Mouse (Mus musculus) right cerebral cortex, postnatal 4 days (tissue): Measurements from ENCODE around the gene Mecr.
A peak's percentile ranks its signal among the peaks of the same experiment; 100 is the strongest.

ENCODE experiments used
- DNase-seq: peaks from one replicate; pipeline ENCODE4 v3.0.0-alpha.2; 2022

The Mecr gene

DNA sequence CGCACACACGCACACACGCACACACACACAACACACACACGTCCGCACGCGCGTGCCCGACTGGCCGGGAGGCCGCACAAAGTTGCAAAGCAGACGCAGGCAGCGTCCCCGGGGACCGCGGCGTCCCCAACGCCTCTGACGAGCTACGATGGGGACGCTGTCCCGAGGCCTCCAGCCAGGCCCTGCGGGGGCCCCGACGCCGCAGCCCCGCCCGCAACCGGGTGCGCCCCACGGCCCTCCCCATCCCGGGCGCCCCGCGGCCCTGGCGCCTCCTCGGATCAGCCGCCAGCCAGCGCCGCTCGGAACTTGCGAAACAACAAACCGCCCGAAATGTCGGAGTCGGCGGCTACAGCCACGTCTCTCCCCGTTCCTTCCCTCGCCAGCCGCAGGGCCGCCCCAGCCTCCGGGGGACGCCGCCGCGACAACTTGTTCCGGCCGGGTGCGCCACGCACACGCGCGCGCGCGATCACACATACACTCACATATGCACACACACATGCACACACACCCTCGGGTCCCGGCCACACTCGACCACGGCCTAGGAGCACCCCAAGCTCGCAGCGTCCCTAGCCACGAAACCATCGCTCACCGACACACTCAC lies 6.3 kb upstream of the Mecr start:
- DNase-seq: peak; percentile 48

DNA sequence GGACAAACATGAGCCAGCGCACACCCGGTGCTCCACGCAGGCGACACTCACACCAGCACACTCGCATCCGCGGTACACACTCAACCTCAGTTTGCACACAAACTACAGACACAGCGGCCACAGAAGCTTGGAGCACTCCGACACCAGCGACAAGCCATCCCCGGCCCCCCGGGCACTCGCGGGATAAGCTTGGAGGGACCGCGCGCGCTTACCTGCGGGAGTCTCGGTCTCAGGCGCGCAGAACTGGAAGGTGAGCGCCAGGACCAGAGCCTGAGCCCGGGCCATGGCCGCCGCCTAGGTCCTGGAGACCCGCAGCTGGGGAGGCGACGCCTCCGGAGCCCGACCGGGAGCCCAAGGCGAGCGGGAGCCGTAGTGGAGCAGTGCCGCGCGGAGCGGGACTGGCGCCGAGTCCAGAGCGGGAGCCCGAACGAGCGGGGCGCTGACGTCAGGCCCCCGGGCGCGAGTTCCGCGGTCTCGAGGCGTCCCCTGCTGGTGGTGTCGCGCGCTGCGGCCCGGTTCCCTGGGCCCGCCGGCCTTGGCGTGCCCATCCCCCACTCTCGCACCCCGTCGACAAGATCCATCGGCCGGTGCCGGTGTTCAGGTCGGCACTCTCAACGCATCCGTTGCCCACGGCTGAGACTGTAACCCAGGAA lies 5.3 kb upstream of the Mecr start, which contains the start of gene Ptpru:
Gene Ptpru, minus strand, starts transcription at position 417 of the 653 bp plus-strand sequence.
- DNase-seq: peak; percentile 99

DNA sequence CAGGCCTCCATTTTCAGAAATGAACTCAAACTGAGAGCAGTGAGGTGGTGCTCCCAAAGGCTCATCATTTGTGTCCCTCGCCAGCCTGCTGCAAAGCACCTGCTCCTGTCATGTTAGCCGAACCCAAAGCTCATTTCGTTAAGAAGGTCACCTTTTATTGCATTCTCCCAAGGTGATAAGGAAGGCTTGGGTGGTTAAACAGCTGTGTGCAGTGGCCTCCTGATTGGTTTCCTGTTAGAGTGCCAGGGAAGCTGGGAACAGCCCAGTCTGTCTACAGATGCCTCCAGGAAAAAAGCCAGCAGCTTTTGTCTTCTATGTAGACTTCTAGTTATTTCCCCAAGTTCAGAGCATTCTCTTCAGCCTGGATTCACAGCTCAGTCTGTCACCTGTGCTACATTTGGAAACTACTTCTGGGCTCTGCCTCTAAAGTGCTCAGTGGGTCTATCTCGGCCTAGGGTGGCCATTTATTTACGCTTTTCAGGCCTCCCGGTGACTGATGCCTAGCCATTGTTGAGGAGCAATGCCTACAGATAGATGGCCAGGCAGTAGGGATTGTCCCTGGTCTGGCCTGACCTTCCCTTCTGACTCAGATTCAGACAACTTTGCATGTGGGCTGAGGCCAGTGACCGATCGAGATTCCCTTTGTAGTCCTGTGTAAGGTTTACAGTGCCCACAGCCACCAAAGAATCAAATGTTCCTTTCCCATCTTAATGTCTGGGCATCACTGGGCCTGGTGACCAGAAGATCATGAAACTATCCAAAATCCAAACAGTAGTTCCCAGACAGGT lies 2.9 kb downstream of the Mecr start:
- DNase-seq: no peak

DNA sequence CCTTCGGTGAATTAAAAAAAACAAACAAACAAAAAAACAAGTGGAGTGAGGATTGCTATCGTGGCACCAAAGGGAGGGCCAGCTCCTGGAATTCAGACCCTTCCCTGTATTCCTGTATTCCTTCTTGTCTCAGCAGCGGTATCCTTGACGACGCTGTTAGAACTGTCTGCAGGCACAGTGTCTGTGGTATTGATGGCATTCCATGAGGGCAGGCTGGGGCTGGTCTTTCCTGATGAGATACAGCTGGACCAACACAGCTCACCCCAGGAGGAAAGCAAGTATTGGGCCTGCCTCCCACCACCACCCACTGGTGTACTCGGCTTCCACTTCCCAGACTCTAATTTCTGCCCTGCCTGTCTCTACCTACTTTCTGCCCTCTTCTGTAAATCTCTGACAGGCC lies 4.8 kb downstream of the Mecr start:
- DNase-seq: no peak

DNA sequence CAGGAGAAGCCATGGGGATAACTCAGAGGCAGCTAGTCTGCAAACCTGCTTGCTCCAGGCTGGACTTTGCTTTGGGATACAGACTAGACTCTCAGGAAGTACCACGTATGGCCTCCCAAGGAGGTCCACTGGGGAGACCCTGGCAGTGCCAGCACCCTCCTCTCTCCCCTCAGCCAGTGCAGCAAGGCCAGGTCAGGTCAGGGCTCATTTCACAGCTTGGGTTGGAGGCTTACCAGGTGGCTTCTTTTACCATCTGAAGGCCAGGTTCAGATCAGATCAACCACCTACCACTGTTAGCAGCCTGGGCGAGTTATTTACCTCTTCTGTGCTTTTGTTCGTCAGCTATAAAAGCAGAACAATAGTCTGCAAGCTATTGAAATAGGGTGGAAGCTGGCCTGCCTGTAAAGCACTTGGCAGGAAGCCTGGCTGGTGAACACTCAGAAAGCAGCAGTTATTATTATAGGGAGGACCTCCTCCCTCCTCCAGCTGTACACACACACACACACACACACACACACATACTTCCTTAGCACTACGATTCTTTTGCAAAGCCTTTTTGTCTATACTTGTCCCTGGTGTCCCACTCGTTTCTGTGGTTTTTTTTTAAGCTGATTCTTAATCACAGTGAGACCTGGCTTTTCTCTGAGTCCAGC lies 6.8 kb downstream of the Mecr start:
- peak; percentile 43 for DNase-seq

DNA sequence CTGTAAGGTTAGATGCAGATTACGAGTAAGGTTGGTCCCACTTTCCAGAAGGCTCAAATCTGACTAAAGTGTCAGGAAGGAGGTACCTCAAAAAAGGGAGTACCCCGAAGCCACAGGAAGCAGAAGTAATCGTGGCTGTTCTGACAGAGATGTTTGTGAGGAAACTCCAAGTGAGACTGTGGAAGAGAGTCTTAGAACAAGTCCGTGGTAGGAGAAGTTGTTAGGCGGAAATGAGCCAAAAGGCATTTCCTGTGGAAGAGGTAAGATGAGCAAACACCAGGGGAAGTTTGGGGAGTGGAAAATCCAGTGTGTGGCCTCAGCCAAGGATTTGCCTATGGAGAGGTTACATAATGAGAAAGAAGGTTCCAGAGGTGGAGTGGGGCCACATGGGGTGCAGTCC lies 11.7 kb downstream of the Mecr start:
- DNase-seq: no peak

DNA sequence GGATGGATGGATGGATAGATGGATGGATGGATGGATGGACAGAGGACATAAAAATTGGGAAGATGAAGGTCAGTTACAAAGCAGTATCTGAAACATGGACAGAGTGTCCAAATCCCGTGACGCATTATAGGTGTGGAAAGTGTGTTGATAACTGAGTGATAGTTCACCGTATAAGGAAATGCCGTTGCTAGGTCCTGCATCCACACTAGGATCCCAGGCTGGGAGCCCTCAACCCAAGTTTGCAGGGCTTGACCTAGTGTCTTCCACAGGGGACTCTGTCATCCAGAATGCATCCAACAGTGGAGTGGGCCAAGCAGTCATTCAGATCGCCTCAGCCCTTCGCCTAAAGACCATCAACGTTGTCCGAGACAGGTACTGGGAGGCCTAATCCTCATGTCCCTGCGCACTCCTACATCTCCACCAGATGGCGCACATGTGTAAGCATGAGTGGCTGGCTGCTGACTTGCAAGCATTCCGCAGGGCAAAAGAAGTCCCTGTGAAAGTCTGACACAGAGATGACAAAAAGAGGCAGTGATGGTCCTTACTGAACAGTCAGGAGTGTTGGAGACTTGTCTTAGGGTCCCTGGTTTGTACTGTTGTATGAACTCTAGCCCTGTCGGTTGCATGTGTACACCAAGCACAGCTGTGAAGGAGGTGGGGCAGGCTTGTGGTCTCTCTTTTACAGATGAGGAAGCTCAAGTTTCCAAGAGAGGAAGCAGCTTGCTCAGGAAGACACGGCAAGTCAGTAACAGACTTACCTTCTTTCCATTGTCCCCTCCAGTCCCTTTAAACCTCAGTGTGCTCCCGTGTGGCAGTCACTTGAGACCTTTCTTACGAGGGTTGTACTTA lies 17.4 kb downstream of the Mecr start:
- peak; percentile 79 for DNase-seq

DNA sequence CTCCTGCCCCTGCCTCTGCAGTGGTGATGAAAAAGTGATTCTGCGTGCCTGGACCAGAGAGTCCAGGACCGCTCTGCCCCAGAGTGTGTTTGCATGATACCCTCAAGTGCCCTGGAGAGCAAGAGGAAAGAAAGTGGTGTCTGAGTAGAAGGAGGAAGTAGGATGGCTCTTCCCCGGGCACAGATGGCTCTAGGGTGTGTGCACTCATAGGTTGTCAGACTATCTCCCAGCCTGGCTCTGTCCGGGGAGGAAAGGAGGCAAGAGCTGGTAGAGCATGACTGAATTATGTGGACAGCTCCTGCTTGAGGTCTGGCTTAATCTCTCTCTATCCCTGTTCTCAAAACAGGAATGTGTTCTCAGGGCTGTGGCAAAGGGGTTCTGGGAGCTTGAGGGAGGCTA lies 18.1 kb downstream of the Mecr start:
- DNase-seq: no peak

DNA sequence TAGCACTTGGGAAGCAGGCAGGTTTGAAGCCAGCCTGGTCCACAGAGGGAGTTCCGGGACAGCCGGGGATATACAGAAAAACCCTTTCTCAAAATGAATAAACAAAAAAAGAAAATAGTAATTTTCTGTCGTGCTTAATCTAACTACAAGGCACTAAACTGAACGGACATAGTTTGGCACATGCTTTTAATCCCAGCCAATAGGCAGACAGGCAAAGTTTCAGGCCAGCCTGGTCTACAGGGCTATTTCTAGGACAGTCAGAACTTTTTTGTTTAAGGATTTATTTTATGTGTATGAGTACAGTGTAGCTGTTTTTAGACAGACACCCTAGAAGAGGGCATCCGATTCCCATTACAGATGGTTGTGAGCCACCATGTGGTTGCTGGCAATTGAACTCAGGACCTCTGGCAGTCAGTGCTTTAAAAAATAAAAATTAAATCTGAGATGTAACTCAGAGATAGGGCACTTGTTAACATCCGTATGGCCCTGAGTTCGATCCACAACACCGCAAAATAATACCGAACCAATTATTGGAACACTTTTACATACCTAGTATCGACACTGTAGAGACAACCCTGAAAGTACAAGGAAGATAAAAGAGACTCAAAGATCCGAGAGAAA lies 29.5 kb downstream of the Mecr start:
- no peak for DNase-seq

DNA sequence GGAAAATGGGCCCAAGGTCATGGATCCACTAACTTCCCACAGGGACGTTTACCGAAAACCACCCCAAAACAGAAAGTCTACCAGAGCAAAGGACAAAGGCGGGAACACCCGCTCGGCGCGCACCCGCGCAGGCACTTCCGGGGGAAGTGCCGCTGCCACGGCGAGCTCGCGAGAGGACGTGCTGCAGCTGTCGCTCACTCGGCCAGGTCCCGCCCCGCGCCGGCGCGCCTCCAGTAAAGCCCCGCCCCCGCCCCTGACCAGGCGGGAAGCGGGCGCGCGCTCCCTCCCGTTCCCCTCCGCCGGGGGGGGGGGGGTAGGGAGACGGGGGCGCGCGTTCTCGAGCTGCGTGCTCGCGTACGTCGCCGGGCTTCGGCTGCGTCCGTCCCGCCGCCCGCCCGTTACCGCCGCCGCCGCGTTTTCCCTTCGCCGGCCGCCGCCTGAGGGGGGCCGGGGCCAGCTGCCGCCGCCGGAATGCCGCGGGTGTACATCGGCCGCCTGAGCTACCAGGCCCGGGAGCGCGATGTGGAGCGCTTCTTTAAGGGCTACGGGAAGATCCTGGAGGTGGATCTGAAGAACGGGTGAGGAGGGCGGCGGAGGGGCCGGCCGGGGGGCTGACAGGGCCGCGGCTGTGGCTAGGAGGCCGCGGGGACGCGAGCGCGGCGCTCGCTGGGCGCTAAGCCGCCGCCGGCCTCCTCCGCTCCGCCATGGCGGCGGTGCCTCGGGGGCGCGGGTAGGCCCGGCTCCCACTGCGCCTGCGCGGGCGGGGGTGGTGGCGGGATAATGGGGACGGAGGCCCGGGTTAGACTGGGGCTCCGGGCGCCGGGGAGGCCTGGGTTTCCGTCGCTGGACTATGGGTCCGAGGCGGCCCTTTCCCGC lies 30.3 kb downstream of the Mecr start, which contains the start of gene Srsf4:
Gene Srsf4, plus strand, starts transcription at position 325 of the 876 bp plus-strand sequence.
- DNase-seq: peak; percentile 97

DNA sequence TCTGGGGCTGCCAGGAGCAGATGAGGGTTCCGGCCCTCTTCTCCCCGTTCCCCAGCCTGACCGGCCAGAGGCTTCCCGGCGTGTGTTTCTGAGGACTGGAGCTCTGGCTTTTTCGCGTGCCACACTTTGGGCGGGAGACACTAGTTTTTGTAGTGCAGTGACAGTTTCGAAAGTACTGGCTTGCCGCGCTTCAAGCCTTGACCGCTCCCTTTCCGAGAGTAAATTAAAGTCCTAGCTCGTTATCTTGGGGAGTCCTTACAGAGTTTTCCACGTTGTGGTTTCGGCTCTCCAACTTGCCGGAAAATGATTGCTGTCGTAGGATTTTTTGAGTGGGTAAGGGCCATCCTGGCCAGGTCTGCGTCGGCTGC lies 30.9 kb downstream of the Mecr start:
- no peak for DNase-seq

DNA sequence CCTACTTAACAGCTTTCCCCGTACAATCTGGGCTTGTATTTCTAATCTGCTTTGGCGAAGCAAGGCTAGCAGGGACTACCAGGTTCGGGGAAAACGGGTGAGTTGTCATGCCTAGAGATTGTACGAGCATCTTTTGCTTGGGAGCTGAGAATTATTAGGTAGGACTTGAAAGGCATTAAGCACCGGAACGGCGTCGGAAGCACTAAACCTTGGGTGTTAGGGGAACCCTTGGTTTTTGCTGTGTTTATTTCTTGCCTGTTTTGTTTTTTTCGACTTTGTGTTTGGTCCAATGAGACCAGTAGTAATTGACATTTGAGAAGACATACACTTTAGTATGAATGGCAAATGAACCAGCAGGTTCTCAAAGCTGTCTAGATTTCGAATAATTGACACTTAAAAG lies 31.3 kb downstream of the Mecr start:
- no peak for DNase-seq

DNA sequence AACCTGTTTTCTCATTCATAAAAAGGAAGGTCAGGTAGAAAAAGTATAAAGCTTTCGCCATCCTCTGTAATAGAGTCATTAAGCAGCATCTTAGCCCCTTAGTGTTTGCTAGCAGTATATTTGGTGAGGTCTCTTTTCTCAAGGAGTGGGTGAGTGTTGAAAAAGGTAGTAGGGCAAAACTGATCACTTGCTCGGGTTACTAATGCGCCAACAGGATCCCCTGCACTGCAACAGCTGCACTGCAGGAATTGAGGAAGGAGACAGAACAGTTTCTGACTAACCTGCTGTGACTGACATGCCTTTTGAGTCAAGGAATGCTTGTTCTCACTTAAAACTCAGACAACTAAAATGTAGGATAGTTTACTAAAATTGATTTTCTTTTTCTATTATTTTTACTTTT lies 32.0 kb downstream of the Mecr start:
- no peak for DNase-seq

DNA sequence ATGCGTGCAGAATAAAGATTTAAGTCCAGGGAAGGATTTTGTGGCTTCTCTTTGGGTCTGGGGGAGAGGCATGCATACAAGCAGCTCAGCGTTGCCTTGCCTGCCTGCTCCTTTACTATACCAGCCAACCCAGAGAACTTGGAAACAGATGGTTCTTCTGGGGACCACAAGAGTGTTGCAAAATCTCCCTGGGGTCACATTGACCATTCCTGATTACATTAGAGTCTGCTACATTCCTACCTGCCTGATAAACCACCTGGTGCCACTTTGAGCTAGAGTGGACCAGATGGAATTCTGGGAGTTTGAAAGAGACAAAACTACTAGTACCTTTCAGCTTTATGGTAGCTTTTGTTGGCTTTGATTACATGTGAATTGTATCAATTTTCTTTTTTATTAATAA lies 33.6 kb downstream of the Mecr start:
- DNase-seq: no peak

DNA sequence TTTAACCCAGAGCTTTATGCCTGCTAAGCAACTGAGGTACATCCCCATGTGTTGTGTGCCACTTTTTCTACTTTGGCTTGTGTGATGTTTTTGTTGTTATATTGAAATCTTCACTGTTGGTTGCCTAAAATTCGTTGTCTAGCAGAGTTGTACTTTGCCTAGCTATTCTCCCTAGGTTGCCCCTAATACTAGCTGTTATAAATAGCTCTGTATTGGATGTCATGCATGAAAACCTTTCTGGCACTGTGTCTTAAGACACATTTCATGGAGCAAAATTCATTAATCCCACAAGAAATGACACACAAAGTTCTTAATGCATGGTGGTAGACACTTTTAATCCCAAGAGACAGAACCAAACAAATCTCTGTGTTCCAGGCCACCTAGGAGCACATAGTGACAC lies 36.4 kb downstream of the Mecr start:
- no peak for DNase-seq

DNA sequence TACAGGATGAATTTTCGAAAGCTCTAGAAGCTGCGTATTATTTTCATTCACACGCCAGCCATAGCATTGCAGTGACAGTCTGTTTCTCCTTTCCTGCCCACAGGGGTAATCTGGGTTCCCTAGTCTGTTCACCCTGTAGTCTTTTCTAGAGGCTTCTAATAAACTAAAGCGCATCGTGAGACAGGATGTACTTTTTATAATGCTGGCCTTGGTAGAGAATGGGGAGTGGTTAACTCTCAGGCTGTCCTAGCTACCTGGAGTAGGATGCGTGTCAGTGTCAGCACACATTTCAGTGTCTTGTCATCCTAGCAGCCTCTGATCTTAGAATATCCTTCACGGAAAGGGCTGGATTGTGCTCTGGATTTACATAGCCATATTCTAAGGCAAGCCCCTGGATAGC lies 38.0 kb downstream of the Mecr start:
- no peak for DNase-seq

DNA sequence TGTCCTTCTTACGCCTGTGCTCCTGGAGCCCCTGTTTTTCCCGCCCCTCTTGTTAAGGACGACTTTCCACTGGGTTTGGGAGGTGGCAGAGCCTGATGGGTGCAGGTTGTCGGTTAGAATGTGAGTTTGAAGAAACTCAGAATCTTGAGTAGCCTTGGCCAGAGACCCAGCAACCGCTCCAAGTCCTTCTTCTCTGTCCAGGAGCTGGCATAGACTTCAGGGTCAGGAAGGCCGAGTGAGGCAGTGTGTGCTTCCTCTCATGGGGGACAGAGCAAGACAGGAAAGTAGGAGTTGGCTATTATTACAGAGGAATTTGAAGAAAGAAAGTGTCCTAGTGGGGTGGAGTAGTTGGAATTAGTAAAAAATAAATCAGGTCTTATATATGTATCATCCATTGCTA lies 40.3 kb downstream of the Mecr start:
- no peak for DNase-seq

DNA sequence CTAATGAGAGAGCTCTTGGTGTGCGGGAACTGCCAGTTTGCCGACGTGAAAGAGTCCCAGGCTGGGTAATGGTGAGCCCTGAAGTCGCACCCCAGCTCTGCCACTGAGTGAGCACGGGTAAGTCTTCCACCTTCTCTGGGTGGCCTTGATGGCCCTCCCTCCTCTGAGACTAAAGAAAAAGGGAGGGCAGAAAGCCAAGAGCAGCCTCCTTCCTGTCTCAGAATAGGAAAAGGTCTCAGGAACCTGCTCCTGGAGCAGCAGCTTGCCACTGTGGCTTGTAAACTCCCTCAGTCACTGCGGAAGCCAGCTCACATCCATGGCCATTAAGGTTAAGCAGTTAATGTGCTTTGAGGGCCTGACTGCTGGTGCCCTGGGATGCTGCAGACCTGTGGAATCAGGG lies 42.1 kb downstream of the Mecr start:
- no peak for DNase-seq

DNA sequence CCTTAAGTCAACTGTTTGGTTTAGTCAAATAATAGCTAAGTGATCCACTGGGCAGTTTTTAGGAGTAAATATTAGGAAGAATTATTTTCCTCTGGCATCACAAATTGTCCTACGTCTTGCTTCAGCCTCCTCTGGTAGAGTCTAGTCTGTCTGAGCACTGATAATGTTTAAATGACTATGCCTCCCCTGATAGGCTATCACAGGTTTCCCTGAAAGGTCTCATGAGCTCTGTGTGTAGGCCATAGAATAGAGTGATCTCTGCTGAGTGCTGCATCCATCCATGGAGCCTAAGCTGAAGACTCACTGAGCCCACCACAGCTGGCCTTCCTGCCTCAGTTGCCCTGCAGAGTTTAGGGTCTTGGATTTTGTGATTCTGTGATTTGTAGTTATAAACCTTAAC lies 45.3 kb downstream of the Mecr start:
- DNase-seq: no peak

DNA sequence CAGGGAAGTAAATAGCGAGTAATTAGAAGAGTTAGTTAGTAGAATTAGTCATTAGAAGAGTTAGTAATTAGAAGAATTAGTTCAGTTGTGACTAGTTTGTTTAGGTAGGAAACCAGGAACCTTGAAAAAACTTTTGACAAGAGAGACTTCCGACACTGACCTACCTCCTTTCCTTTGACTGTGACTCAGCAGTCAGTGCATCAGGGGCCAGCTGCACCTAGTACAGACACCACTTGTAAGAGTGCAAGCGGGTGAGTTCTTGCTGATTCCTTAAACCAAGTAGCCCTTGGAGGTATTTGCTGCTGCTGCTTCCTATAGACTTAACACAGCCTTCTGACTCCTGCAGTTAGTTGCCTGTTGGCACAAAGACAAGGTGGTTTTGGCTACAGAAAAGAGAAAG lies 47.4 kb downstream of the Mecr start:
- no peak for DNase-seq

DNA sequence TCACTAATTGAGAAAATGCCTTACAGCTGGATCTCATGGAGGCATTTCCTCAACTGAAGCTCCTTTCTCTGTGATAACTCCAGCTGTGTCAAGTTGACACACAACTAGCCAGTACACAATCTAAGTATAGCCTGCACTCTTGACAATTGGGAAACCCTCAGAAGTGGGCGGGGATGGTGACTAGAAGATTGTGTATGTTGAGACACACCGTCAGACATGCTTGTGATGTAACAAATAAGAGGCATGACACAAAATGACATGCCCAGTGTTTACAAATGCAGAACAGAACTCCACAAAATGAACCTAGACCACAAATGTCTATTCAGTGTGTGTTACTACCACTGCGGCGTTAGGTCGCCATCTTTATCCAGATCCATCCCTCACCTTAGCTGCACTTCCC lies 53.8 kb downstream of the Mecr start:
- no peak for DNase-seq
